Mouse (Mus musculus): Measurements from ENCODE around the gene Mtor.

Gene Mtor

DNA sequence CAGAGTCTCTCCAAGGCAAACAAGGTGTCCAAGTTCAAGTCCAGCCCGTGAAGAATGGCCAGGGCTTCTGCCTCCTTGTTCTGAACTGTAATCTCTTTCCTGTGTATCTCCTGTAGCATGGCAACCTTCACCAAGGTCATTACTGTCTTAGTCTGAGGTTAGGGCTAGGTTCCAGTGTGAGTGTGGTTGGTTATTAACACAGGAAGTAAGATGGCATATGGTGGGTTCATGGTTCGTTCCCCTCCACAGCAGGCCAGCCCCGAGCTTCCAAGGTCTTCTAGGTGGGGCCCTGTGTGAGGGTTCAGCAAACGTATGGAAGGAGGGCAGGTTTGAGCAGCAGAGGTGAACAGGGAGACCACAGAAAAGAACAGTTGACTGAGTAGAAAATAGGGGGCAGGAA lies 15.9 kb upstream of the Mtor start:
- no peak for TF ChIP-seq GATA4 (IDR thresholded peaks at IDR 0.05; ENCODE audit: insufficient replicate concordance, low read length)

DNA sequence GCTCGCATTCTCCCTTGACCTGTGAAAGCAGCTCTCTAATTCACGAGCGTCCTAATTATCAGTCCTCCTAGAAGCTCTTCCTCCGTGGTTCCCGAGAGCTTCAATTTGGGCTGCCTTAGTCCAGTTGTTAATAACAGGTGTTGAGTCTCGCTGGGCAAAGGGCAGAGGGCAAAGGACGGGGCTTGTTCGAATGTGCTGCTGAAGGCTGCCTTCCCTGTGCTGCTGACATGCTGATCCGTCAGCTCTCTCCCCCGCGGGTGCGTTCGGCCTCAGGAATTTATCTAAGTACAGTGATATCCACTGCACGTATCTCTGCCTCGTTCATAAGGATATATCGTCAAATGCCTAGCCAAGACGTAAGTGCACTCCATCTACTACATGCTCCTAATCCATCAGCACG lies 15.1 kb upstream of the Mtor start:
- TF ChIP-seq GATA4 (IDR thresholded peaks at IDR 0.05; ENCODE audit: insufficient replicate concordance, low read length): no peak

DNA sequence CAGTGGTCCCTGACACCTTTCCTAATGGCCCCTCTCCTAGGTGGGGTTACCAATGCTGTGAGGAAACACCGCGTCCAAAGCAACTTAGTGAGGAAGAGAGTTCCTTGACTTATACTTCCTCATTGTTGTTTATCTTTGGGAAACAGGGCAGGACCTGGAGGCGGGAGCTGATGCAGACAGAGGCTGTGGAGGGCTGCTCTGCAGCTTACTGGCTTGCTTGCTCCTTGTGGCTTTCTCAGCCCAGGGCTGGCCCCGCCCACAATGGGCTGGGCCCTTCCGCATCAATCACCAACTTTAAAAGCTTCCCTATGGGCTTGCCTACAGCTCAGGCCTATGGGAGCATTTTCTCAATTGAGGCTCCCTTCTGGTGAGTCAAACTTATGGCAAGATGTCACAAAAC lies 14.6 kb upstream of the Mtor start:
- no peak for TF ChIP-seq GATA4 (IDR thresholded peaks at IDR 0.05; ENCODE audit: insufficient replicate concordance, low read length)

DNA sequence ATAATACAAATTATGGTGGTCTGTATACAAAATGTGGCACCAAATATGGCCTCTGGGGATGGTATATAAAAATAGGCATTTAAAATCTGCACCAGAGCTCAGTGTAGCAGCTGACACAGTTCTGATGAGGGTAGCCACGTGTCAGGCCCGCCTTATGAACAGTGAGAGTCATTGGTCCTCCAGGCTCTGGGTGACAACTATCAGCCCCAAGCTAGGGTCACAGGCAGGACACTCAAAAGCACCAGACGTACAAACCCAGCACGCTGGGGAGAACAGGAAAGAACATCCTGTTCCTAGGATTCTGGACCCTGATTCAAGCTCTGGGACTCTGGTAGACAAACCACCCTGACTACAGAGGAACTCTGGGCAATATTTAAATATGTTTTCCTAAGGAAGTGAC lies 13.9 kb upstream of the Mtor start:
- TF ChIP-seq GATA4 (IDR thresholded peaks at IDR 0.05; ENCODE audit: insufficient replicate concordance, low read length): no peak

DNA sequence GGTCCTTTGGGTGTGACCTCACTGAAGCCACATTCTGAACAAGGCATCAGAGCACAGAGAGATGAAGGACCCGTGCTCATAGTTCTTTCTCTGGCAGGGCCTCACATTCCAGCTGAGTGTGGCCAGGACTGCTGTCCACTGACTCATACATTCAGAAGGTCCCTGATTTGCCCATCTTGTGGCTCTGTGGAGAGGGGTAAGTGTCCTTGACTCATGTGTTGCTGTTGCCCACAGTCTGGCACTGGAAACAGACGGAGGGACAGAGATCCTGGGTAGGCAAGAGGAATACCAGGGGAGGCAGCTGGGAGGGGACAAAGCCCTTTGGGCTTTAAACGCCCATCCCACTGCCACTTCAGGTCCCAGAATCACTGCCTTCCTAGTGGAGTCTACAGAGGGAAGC lies 13.3 kb upstream of the Mtor start:
- TF ChIP-seq GATA4 (IDR thresholded peaks at IDR 0.05; ENCODE audit: insufficient replicate concordance, low read length): no peak

DNA sequence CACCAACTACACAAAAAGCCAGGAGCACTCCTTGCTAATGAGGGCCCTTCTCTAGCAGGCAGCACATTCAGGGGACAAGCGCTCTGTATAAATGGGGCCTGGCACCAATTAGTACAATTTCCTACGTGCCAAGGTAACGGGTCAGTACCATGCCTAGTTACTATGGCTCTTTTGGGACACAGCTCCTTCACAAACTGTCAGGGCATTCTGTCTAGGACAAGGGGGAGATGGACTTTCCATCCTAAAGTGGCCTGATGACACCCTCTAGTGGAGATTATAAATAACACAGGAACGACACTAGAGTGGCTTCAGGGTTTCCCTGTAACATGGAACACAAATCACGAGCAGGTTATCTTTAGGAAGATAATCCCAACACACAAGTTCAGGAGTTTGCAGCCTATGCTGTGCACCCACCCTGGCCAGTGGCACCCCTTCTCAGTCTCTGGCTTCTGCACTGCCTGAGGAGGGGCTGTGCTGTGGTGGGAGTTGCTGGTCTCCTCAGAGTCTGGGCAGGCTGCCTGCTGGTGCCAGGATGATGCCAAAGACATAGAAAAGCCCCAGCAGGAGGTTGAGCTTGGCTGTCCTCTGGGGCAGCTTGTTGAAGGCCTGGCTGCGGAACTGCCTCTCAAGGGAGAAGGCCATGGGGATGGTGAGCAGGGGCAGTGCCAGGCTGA lies 12.6 kb upstream of the Mtor start:
- no peak for TF ChIP-seq GATA4 (IDR thresholded peaks at IDR 0.05; ENCODE audit: insufficient replicate concordance, low read length)

DNA sequence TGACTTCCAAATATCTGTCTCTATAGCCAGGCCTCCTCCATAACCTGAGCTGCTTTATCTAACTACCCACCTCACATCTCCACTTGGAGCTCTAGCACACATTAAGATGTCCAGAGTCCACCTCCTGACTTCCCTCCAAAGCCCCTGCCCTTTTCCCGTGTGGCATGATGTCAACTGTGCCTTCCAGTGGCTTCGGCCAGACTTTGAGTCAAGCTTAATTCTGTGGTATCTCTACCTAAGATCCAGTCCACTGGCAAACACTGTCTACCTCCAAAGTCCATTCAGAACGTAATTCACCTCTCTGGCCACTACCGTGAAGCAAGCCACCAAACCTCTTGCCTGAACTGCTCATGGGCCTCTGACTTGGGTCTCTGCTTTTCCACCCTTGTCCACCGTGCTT lies 6.5 kb upstream of the Mtor start:
- TF ChIP-seq GATA4 (IDR thresholded peaks at IDR 0.05; ENCODE audit: insufficient replicate concordance, low read length): no peak

DNA sequence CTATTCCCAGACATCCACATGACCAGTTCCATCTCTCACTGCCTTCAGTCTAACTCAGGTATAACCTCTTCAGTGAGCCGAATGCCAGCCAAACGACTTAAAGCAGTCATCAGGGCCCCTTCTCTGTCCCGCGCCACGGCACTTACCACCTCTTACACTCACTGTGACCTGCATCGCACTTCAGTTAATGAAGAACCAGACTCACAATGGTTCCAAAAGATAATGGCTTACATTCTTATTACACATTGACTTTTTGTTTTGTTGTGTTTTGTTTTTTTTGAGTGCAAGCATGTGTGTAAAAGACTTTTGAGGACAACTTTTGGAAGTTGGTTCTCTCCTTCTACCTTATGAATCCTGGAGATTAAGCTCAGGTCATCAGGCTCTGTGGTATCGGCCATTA lies 5.8 kb upstream of the Mtor start:
- TF ChIP-seq GATA4 (IDR thresholded peaks at IDR 0.05; ENCODE audit: insufficient replicate concordance, low read length): no peak

DNA sequence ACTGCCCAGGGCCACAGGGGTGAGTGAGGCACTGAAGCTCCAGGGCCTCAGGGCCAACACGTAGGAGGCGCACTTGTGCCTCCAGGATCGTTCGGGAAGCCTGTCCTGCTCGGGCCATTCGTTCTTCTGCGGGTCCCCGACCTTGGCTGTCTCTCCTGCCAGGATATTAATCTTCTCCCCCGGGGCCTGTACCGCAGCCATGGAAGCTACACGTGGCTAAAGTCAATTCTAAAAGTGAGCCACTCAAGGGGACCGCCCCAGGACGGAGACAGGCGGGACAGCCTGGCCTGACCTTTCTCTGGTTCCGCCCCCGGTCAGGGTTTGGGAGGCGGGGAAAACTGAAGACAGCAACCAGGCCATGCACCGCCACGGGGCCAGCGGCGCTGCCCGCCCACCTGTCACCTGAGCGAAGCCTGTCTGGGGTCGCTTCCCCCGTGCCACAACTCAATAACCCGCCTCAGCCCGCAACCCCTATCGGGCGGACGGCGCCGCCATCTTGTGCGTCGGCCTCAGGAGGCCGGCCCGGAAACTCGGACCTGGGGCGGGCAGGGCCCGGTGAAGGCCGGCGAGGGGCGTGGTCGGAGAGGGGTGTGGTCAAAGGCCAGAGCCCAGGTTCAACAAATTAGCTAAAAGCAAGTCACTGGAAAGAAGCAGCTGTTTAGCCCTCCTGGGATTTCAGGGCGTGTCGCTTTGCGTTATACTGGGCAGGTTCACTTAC lies 4.0 kb upstream of the Mtor start, which contains the start of gene Ubiad1:
Gene Ubiad1 (minus strand): TSS at position 522 of the 718 bp plus-strand sequence.
- TF ChIP-seq GATA4 (IDR thresholded peaks at IDR 0.05; ENCODE audit: insufficient replicate concordance, low read length): peak; percentile 63; the same call in 1 of the 2 replicates

DNA sequence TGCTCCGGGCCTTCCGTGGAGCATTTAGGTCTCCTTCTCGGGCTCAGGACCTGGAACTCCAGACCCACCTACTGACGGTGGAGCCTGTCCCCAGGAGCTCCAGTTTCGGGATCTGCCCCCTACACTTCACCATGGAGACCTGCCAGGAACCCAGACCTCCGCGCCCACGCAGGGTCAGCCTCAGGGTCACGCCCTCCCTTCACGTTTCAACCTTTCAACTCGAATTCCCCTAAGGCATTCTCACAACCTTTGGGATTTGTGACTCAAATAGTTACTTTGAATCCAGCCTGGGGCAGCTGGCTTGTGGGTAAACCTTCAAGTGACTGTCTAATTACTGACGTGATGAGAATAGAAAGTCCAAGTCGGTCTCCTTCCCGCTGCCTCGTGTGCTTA lies 438 bp downstream of the Mtor start:
- no peak for TF ChIP-seq GATA4 (IDR thresholded peaks at IDR 0.05; ENCODE audit: insufficient replicate concordance, low read length)

DNA sequence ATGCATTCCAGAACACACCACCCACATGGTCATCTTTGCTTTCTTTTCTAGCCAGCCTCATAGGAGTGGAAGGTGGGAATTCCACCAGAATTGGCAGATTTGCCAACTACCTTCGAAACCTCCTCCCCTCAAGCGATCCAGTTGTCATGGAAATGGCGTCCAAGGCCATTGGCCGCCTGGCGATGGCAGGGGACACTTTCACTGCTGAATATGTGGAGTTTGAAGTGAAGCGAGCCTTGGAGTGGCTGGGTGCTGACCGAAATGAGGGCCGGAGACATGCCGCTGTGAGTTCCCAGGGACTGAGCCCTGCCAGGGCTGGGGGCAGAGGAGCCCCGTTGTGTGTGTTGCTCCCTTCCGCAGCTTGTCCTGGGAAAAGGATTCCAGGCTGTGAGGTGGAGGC lies 5.3 kb downstream of the Mtor start:
- no peak for TF ChIP-seq GATA4 (IDR thresholded peaks at IDR 0.05; ENCODE audit: insufficient replicate concordance, low read length)

DNA sequence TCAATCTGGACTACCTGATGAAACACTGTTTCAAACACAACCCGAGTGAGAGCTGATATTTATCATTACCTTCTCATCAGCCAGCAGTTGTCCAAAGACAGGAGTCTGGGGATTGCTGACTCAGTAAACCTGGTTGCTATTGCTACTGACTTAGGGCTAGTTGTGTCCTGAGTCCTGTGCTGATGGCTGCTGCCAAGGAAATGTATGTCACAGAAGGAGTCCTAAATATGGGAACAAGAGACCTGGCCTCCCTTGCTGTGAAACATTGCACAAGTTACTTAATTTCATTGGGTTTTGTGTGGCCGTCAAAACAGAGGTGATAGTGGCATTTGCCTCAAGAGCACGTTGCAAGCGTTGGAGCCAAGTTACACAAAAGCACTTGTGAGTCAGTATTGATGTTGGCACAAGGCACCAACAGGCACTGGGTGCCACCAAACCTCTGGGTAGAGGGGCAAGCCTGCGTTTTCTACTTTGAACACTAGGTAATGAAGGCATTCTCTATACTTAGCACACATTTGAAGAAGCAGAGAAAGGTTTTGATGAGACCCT lies 7.1 kb downstream of the Mtor start:
- no peak for TF ChIP-seq GATA4 (IDR thresholded peaks at IDR 0.05; ENCODE audit: insufficient replicate concordance, low read length)

DNA sequence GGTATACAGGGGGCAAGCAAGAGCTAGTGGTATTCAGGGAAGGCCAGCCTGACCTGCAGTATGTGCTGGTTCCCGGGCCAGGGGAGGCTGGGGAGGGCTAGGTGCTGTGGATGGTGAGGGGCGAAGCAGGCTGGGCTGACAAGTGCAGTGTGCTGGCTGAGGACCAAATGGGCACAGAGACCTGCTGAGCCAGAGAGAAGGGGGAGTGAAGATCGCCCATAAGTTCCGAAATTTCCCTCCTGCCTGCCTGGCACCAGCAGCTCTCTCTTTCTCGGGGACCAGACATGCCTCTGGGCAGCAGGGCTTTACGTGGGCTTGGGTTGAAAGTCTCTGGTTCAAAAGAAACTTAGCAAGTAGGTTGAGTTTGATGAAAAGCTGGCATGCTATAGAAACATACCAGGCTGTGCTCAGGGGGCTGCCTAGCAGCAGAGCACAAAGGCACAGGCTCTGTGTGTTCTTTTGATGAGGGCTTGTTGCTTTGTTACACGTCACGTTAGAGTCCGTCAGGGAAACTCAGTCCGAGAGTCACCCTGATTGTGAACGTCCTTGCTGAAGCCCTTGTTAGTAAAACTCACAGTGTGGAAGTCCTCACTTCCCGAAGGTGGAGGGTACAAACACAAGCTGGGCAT lies 12.4 kb downstream of the Mtor start:
- TF ChIP-seq GATA4 (IDR thresholded peaks at IDR 0.05; ENCODE audit: insufficient replicate concordance, low read length): no peak

DNA sequence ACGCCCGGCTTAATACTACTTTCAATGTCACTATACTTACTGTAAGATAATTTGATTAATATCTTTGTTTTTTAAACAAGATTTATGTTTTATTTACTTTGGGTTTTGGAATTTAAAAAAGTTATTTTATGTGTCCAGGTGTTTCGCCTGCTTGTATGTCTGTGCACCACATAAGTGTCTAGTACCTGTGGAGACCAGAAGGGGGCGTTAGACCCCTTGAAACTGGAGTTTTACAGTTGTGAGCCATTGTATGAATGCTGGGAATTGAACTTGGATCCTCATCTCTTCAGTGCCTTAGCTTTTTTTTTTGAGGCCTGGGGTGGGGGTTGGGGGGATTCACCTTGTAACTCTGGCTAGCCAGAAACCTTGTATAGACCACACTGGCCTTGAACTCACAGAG lies 13.4 kb downstream of the Mtor start:
- no peak for TF ChIP-seq GATA4 (IDR thresholded peaks at IDR 0.05; ENCODE audit: insufficient replicate concordance, low read length)

DNA sequence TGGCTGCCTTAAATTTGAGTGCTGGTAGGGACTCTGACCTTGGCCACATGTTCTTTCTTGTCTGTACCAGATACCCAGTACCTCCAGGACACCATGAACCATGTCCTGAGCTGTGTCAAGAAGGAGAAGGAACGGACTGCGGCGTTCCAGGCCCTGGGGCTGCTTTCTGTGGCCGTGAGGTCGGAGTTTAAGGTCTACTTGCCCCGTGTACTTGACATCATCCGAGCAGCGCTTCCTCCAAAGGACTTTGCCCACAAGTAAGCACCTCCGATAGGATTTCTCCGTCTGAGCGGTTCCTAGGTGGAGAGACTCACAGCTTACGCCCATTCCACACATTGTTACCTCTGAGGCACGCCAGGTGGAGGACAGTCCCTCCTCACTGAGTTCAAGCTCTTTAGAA lies 14.3 kb downstream of the Mtor start:
- no peak for TF ChIP-seq GATA4 (IDR thresholded peaks at IDR 0.05; ENCODE audit: insufficient replicate concordance, low read length)

All from liver, adult (tissue).